Mouse (Mus musculus) embryonic fibroblast, embryonic 13.5 days (primary cell): ENCODE measurements around the gene Sgf29.

Experiments
- CTCF ChIP-seq: IDR thresholded peaks from 2 replicates; pipeline ENCODE4 v1.5.1; 2011; ENCODE audit warnings: mild to moderate bottlenecking, control low read depth, low read length, moderate library complexity, borderline replicate concordance; ENCODE audit not compliant: insufficient read depth
- POLR2A ChIP-seq: IDR thresholded peaks from 2 replicates; pipeline ENCODE4 v1.6.1; 2011; ENCODE audit warnings: low read depth, mild to moderate bottlenecking, control low read depth, low read length, moderate library complexity

- TF ChIP-seq CTCF (no peak), POLR2A (no peak)
Observed at GRCm38 (mm10) chr7:126679683-126680082, 30.6 kb downstream of the Sgf29 start.
